Mouse (Mus musculus): Measurements from ENCODE around the gene Bcap29. TPM values are rescaled to one million over a fixed set of nuclear protein-coding genes. Genes with fewer than 3 reads are reported as not detected.
"Not testable (repeated sequence)": the region's sequence is repeated elsewhere in the genome, so short reads cannot be mapped to it uniquely, and the experiment has no call there.

Bcap29 gene
- total RNA-seq, 2 experiments from 2014 or later, result 34.0 to 34.5 TPM

GRCm38 (mm10) chr12:31580634-31581318, 53.7 kb downstream of the Bcap29 start:
- no peak for DNase-seq (ENCODE audit: extremely low spot score in 1 of 2, low spot score in 1 of 2)

DNA sequence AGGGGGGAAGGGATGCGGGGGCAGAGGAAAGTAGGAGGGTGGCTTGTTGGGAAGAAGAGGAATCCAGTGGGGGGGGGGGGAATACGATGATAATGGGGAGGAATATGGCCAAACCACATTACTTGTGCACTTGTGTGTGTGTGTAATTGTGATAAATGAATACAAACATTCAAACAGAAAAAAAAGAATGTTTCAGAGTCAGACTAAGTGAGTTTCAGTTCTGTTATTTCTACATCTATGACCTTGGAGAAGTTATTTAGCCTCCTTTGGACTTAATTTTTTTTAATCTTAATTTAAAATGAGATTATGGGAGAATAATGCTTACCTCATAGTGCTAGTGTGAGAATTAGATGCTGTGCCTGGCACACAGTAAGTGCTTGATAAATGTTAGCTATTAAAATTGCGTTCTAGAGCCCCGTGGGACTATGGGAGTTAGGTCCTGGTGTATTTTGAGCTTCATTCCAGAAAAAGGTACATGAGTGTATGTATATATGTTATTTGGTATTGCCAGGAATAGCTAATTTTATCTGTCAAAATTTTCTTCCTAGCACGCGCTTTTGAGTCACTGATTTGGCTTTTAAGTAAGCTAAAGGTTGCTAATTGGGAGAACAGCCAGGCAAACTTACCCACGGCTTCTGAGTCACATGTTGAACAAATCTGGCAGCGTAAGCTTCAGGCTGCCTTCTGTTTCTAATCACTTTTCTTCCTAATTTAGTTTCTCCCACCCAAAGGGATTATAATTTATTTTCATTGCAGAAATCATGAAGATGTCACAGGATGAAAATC, 55.6 kb downstream of the Bcap29 start:
- no peak for DNase-seq (ENCODE audit: extremely low spot score in 1 of 2, low spot score in 1 of 2)

- no peak for DNase-seq (ENCODE audit: extremely low spot score in 1 of 2, low spot score in 1 of 2)
These were observed 60.0 kb downstream of the Bcap29 start for GRCm38 (mm10) chr12:31574506-31574905.

DNA sequence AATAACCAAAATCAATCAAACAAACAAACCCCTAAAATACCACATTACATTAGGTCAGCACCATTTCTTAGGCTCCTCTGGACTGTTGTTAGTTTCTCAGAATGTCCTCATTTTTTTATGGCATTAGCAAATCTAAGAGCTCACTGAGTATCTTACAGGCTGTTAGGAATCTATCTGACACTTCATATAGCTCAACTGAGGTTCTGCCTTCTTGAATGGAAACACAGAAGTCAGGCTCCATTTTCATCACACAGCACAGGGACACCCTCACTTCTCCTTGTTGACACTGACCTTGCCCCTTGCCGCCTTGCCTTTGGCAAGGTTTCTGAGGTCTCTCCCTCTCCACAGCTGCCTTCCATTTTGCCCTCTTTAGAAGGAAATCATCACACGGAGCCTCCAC, 64.7 kb downstream of the Bcap29 start:
- DNase-seq (ENCODE audit: extremely low spot score in 1 of 2, low spot score in 1 of 2), result no peak

- DNase-seq (ENCODE audit: extremely low spot score in 1 of 2, low spot score in 1 of 2), result no peak
These were observed 65.8 kb downstream of the Bcap29 start for GRCm38 (mm10) chr12:31568661-31569060.

DNA sequence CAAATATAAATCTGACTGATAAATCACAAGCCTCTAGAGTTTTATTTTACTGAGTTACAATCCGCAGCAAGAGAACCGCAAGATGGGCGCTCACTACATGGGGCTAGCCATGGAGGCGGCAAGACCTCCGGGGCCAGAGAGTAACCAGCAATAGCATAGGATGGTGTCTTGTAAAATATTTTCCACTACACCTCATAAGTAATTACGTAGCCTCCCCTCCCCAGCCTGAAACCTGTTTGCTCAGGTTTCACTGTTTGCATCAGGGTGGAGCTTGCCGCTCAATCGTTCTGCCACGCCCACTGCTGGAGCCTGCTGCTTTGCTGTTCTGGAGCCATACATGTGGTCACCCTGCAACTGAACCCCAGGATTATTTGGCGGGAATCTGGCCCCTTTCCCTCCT, 66.9 kb downstream of the Bcap29 start:
- DNase-seq (ENCODE audit: extremely low spot score in 1 of 2, low spot score in 1 of 2), result not testable (repeated sequence)

GRCm38 (mm10) chr12:31560712-31561111, 73.7 kb downstream of the Bcap29 start:
- no peak for DNase-seq (ENCODE audit: extremely low spot score in 1 of 2, low spot score in 1 of 2)

DNA sequence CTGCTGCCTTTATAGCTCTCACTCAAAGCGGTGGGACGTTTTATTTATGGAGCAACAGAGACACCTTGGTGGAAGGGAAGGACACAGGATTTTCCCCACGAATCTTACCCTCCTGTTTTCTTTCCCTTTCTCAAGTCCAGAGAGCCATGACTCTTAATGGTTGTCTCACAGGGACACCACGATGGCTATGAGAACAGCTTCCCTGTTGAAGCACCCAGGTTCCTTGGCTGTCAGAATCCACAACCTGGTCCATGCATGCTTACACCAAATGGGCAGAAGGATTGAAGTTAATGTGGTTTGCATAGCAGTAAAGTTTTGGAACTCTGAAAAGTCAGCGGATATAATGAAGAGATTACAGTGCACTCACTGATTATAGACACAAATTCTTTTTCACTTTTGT, 74.5 kb downstream of the Bcap29 start:
- no peak for DNase-seq (ENCODE audit: extremely low spot score in 1 of 2, low spot score in 1 of 2)

- no peak for DNase-seq (ENCODE audit: extremely low spot score in 1 of 2, low spot score in 1 of 2)
These were observed 80.1 kb downstream of the Bcap29 start for GRCm38 (mm10) chr12:31554371-31554770.

GRCm38 (mm10) chr12:31551252-31551651, 83.2 kb downstream of the Bcap29 start:
- no peak for DNase-seq (ENCODE audit: extremely low spot score in 1 of 2, low spot score in 1 of 2)

GRCm38 (mm10) chr12:31546061-31546460, 88.4 kb downstream of the Bcap29 start:
- DNase-seq (ENCODE audit: extremely low spot score in 1 of 2, low spot score in 1 of 2), result no peak

DNA sequence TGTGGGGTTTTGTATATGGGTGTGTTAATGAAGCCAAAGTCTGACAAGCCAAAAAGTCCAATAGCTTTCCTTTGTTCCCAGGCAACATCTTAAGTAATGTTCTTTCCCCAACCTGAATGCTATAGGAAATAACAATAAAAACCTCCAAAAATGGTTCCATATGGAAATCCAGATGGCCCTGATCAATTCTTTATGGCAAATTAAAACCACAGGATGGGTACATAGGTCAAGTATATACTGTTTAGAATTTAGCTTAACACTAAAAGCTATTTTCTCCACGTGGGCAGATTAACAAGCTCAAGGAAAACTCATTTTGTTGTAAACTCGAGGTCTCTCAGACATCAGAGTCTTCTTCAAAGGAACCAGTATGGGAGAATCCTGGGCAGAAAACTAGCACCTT, 89.2 kb downstream of the Bcap29 start:
- no peak for DNase-seq (ENCODE audit: extremely low spot score in 1 of 2, low spot score in 1 of 2)

DNA sequence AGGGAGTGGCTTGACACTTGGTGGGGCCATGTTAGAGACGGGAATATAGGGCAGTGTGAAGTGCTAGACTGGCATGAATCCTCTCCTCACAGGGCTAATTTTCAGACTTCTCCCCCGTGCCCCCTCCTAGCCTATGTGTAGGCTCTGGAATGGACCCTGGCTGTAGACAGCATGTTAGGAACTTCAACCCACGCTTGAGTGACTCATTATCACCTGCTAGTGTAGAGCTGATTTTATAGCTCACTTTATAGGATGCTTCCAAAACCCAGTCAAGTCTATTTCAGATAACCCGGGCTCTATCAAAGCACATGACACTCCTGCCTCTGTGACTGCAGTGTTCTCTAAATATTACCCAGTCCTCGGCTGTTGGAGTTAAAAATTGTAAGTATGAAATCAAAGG, 92.9 kb downstream of the Bcap29 start:
- DNase-seq (ENCODE audit: extremely low spot score in 1 of 2, low spot score in 1 of 2), result no peak

Other genes starting within 250 kb of the Bcap29 start
- under 1 TPM; 0.16 to 0.20 TPM for gene Slc26a3, start 243.8 kb downstream of the Bcap29 start, total RNA-seq (2021)
- 10 to 100 TPM; 21.1 to 22.2 TPM for gene Cbll1, start 135.0 kb downstream of the Bcap29 start, total RNA-seq (2021)
- 10 to 100 TPM in 1 of 2 experiments, 1 to 10 TPM in 1; 9.8 to 10.1 TPM for gene Slc26a4, start 74.7 kb downstream of the Bcap29 start, total RNA-seq (2021)
- gene Dus4l, start 20.2 kb upstream of the Bcap29 start, total RNA-seq (2021), result 10 to 100 TPM in 1 of 2 experiments, 1 to 10 TPM in 1; 8.7 to 12.0 TPM
- gene Cog5, start 20.2 kb upstream of the Bcap29 start, total RNA-seq (2021), result 10 to 100 TPM; 59.7 to 64.8 TPM
- gene Gpr22, start 79.3 kb upstream of the Bcap29 start, total RNA-seq (2021), result 10 to 100 TPM; 71.5 to 77.9 TPM

Data from layer of hippocampus, postnatal 25 days (tissue).